Mouse (Mus musculus): ENCODE data around the gene Negr1.

DNA sequence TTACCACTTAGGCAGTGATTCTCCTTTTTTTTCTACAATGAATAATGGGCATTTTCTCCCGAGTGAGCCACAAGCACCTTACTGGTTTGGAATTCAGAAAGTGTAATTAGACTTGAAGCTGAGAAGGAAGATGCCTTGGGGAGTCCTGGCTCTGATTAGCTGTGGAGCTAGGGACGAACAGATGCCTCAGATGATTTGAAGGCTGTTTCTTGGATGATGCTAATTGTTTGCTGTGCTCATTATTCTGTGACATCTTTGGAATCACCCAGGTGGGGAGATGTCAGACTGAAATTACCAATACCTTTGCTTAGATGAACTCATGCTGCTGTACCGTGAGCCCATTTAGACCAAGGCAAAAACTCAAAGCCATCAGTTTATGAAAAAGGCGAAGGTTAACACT lies 333.7 kb downstream of the Negr1 start:
- no peak for TF ChIP-seq CTCF (conservative IDR thresholded peaks at IDR 0.05; ENCODE audit: insufficient read depth, insufficient read length, low read depth, low read length)
- no peak for TF ChIP-seq POLR2A (IDR thresholded peaks at IDR 0.05; ENCODE audit: low read depth, low read length)

All from kidney, adult 2 months (tissue).